Mouse (Mus musculus) heart, postnatal 25 days (tissue): ENCODE measurements around the gene Cd247. TPM values are rescaled to one million over a fixed set of nuclear protein-coding genes. Genes with fewer than 3 reads are reported as not detected.

Experiments
- DNase-seq: peaks from one replicate; pipeline ENCODE4 v3.0.0; 2022; ENCODE audit warnings: low spot score
- intact Hi-C: fragments of 180-260 bp; cut with DNase I; formaldehyde crosslinking; loops from one replicate; pipeline ENCODE4 v1.15.1; 2025
- total RNA-seq, 2 experiments: library from RNA; stranded (reverse); gene quantifications; 2 replicates each; pipeline ENCODE4 v1.2.3; 2021

Cd247 gene
- total RNA-seq, 2 experiments from 2014 or later, result 0.39 to 0.60 TPM

DNA sequence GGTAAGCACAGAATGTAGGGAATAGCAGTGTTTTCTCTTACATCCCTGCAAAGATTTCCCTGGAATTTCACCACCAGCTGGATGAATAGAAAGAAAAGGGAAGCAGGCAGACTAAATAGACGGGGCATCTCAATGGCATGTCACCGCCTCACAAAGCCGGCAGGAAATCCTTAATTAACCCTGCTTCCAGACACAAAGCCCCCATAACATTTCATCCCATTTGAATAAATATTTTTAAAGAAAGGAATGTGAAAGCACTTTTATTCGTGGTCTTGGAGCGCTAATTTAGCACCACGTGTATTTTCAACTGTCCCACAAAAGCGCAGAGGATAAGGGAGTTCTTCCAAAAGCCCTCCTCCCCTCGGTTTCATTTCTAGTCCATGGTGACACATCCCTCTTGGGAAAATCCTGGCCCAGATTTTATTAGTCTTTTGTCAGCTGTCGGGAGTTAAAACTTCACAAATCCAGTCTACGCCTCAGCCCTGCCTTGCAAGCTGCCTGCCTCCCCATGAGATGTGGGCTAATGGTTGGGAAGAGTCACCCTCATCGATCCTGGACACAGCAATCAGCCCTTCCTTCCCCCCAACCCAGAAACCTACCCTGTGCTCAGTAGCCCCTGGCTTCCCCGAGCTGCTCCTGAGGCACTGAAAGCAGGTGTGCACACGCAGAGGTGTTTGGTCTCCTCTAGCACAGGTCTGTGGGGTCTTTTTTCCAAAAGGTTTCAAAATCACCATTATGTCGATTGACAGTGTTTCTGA lies 26.2 kb downstream of the Cd247 start:
- intact Hi-C loops, result no loop called here
- no peak for DNase-seq

GRCm38 (mm10) chr1:165816391-165816790 lies 27.9 kb downstream of the Cd247 start:
- intact Hi-C loops, result no loop called here
- DNase-seq, result no peak

DNA sequence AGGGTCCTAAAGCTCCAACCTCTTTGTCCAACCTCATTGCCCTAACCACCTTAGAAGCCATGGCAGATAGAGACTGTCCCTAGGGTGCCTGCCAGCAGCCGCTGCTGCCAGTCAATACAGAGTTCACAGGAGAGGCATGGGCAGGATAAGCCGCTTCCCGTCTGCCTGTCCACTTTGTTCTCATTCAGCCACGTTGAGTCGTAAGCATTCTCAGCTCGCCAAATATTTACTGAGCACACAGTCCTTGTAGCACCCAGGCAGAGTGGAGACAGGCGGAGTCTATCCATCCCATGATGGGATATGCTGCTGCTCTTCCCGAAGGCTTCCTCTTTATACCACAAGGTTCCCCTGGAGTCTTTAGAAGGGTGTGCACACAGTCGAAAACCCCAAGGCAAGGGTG lies 28.8 kb downstream of the Cd247 start:
- DNase-seq, result no peak
- intact Hi-C loops, result no loop called here

- intact Hi-C loops, result no loop called here
- DNase-seq, result no peak
Observed at GRCm38 (mm10) chr1:165818145-165818860, 29.8 kb downstream of the Cd247 start.

- no peak for DNase-seq
- intact Hi-C loops, result no loop called here
Observed at GRCm38 (mm10) chr1:165819147-165819546, 30.7 kb downstream of the Cd247 start.

GRCm38 (mm10) chr1:165822031-165822430 lies 33.5 kb downstream of the Cd247 start:
- DNase-seq, result no peak
- intact Hi-C loops, result no loop called here

GRCm38 (mm10) chr1:165828173-165828572 lies 39.7 kb downstream of the Cd247 start:
- intact Hi-C loops, result no loop called here
- DNase-seq, result no peak

- DNase-seq, result no peak
Observed at GRCm38 (mm10) chr1:165828615-165829014, 40.1 kb downstream of the Cd247 start.

GRCm38 (mm10) chr1:165829890-165830289 lies 41.4 kb downstream of the Cd247 start:
- DNase-seq, result no peak
- intact Hi-C loops, result no loop called here

More at GRCm38 (mm10) chr1:165828615-165829014, 40.1 kb downstream of the Cd247 start:
- intact Hi-C loops, result no loop called here

DNA sequence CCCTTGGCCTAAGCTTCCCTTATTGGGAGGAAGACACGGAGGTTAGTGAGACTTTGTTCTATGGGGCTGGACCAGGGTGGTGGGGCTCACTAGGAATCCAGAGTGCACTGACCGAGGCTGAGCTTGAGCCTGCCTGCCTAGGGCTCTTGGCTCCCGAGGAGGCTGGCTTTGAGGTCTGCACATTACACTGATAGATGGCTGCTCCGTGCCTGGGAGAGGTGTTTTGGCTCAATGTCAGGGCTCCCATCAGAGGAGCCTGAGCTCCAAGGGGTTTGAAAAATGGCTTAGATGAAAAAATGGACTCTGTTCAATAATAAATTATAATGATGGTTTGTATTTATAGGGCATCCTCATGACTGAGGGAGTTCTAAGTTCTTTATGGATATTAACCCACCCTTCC lies 44.8 kb downstream of the Cd247 start:
- intact Hi-C loops, result no loop called here
- no peak for DNase-seq

- DNase-seq, result no peak
- intact Hi-C loops, result no loop called here
Observed at GRCm38 (mm10) chr1:165833910-165834632, 45.6 kb downstream of the Cd247 start.

DNA sequence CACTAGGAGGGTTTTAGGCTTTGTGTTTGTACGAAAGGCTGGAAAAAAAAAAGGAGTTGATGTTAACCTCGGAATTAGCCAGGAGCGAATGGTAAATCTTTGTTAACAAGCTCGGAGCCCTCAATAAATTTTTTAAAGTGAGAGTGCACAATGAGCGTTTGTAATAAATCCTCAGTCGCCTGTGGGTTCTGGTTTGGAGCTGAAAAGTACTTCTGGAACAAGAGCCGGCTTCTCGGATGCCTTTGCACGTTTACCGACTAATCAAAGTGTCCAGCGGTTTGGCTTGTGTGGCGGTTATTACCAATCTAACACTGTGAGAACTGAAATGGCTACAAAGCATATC lies 46.1 kb downstream of the Cd247 start:
- intact Hi-C loops, result no loop called here
- no peak for DNase-seq

DNA sequence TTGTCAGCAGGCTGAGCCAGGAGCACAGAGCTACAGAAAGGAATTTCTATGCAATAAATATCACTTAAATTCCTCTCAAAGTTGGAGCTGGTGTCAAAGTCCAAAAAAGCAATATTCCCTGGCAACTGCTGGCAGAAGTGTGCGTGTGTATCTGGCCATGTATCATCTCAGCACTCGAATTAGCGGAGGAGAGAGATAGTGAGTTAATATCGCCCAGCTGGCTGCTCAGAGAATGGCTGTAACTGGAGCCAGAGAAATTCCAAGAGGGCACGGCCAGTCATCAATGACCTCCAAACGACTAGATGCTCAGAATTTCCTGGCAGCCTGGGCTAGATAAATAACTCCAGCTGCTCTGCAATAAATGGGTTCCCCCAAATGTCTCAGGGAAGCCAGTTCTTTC lies 48.0 kb downstream of the Cd247 start:
- no peak for DNase-seq

GRCm38 (mm10) chr1:165837546-165837945 lies 49.1 kb downstream of the Cd247 start:
- no peak for DNase-seq
- intact Hi-C loops, result no loop called here

More for the DNA sequence above, 48.0 kb downstream of the Cd247 start:
- intact Hi-C loops, result no loop called here

- intact Hi-C loops, result no loop called here
- DNase-seq, result no peak
Observed at GRCm38 (mm10) chr1:165839201-165839600, 50.7 kb downstream of the Cd247 start.

DNA sequence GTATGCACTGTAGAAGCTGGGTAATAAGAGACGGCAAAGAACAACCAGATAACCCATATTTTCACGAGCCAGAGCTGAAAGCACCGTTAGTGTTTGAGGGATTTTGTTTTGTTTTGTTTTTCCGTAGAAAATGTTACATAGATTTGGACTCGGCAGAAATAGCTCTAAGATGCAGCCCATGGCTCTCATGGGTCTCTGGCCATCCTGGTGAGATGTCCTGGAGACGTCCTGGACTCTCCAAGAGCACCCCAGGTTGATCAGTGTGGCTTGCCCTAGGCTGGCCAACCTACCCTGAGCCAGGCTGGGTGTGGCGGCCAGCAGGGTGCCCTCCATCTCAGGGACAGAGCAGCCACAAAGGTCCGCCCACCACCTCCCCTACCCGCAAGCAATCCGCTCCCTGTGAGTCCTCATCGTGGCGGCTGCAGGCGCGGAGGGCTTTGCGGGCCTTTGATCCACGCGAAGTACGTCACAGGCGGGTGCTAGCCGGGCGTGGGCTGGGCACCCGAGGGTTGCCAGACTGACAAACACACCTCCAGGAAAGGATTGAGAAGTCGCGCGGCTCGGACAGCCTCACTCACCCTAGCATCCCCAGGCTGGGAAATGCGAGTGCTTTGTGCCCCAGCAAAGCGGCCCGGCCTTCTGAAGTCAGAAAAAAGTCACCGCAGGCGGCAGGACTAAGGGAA lies 52.2 kb downstream of the Cd247 start:
- intact Hi-C loops, result no loop called here
- DNase-seq, result no peak

- intact Hi-C loops, result no loop called here
- no peak for DNase-seq
Observed at GRCm38 (mm10) chr1:165842170-165842569, 53.7 kb downstream of the Cd247 start.

- intact Hi-C loops, result no loop called here
- DNase-seq, result no peak
Observed at GRCm38 (mm10) chr1:165843586-165843985, 55.1 kb downstream of the Cd247 start.

- no peak for DNase-seq
- intact Hi-C loops, result no loop called here
Observed at GRCm38 (mm10) chr1:165844466-165844951, 56.0 kb downstream of the Cd247 start.

DNA sequence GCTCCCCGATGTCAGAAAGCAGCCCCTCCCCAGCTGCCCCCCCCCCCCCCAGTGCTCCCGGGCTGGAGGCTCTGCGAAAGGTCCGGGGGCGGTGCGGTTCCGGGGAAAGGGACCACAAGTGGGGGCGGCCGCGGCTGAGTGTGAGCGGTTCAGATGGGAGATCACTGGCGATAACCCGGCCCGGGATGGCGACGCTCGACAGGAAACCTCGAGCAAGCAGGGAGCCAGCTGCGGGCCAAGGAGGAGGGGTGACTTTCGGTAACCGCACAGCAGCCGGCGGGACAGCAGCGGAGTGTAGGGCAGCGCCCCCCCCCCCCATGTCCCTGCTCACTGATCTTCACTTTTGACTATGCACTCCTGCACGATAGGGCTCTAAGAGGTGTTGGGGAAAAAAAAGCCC lies 56.5 kb downstream of the Cd247 start:
- DNase-seq, result no peak
- intact Hi-C loops, result no loop called here
